Mouse (Mus musculus) brain, adult 10 weeks (tissue): ENCODE measurements around the gene Zfp973. TPM values are rescaled to one million over a fixed set of nuclear protein-coding genes. Genes with fewer than 3 reads are reported as not detected.

Experiments
- polyA plus RNA-seq: library from polyadenylated mRNA; stranded (reverse); fragments of 350-450 nt; fragmentation: Illumina TruSeq; extraction: RNeasy Lipid Tissue Mini Kit (QIAGEN cat#74804); gene quantifications from one replicate; pipeline ENCODE4 v1.2.3, GENCODE M21; 2015; ENCODE audit warnings: low read depth, low replicate concordance

The Zfp973 gene
- 24.5 TPM for polyA plus RNA-seq

DNA sequence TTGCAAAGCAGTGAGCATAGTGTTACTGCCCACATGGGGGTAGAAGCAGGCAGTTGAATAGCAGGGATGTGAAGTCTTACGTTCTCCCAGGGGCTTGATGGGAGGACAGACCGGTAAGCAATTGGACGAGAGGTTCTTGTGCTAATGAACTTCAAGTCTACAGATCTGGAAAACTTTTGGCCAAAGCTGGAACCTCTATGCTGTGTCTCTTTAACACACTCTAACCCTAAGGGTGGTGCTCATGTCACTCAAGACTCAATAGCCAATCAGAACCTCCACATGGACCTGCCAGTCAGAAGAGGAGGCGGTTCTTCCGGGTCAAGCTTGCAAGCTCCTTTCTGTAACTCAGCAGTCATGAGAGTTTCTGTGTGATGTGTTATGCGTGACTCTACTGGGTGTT lies at the start of gene Zfp973:
Gene Zfp973, plus strand, starts transcription at position 301 of the 400 bp plus-strand sequence.

DNA sequence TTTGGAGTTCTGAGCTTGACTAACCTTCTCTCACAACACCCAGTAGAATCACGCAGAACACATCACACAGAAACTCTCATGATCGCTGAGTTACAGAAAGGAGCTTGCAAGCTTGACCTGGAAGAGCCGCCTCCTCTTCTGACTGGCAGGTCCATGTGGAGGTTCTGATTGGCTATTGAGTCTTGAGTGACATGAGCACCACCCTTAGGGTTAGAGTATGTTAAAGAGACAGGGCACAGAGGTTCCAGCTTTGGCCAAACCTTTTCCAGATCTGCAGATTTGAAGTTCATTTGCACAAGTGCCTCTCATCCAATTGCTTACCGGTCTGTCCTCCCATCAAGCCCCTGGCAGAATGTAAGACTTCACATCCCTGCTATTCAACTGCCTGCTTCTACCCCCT lies 34.1 kb upstream of the Zfp973 start, which contains the start of gene Gm14308:
Gene Gm14308, minus strand, starts transcription at position 101 of the 400 bp plus-strand sequence.

DNA sequence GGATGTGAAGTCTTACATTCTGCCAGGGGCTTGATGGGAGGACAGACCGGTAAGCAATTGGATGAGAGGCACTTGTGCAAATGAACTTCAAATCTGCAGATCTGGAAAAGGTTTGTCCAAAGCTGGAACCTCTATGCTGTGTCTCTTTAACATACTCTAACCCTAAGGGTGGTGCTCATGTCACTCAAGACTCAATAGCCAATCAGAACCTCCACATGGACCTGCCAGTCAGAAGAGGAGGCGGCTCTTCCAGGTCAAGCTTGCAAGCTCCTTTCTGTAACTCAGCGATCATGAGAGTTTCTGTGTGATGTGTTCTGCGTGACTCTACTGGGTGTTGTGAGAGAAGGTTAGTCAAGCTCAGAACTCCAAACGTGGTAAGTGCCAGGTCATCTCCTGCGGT lies 37.7 kb downstream of the Zfp973 start, which contains the start of gene Gm14305:
Gene Gm14305, plus strand, starts transcription at position 278 of the 400 bp plus-strand sequence.

Other genes with a start within 250 kb of the Zfp973 start
- 18.0 TPM for gene Gm14435, start 246.9 kb upstream of the Zfp973 start, polyA plus RNA-seq
- gene Gm14434, start 183.7 kb upstream of the Zfp973 start, polyA plus RNA-seq = 0.91 TPM
- not detected for gene Zfp967, start 149.5 kb upstream of the Zfp973 start, polyA plus RNA-seq
- gene Gm14308, start 34.2 kb upstream of the Zfp973 start, polyA plus RNA-seq = 11.1 TPM
- gene Gm14305, start 37.8 kb downstream of the Zfp973 start, polyA plus RNA-seq = 98.5 TPM
- gene Gm14295, start 128.1 kb downstream of the Zfp973 start, polyA plus RNA-seq = 104 TPM
- not detected for gene Gm14408, start 160.6 kb downstream of the Zfp973 start, polyA plus RNA-seq